Mouse (Mus musculus) adrenal gland, postnatal 0 days (tissue): ENCODE data around the gene Adcy1. TPM values are rescaled to one million over a fixed set of nuclear protein-coding genes. Genes with fewer than 3 reads are reported as not detected.

ENCODE experiments used
- polyA plus RNA-seq: library from polyadenylated mRNA; unstranded; fragments of >200 nt; fragmentation: Nextera tagmentation; extraction: Ambion mirVana; gene quantifications from 2 replicates; pipeline ENCODE4 v1.2.1, GENCODE M21; 2015

The Adcy1 gene
- 1.2 and 2.6 TPM in 2 replicates for polyA plus RNA-seq

DNA sequence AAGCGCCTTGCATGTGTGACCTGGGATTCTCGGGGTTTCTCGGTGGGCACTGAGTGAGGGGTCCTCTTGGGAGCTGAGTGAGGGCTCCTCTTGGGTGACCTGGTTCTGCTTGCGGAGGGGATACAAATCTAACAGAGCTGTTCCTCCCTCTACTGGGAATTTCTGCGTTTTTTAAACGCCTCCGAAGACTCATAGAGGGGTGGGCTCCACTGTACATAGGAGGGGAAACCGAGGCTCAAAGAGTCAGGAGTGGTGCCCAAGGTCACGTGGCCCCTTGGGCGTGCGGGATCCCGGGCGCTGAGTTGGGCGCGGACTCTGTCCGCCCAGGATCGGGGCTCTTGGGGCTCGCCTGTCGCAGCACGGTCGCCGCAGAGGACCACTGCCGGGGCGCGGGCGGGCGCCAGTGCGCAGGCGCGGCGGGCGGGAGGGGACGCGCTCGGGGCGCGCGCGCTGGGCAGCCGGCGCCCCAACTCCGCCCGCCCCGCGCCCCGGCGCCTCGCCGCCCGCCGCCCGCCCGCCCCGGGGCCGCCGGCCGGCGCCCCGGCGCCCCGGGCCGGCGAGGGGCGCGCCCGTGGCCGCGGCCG, at the start of gene Adcy1:
Adcy1 (plus strand) TSS at position 489 of the 584 bp plus-strand sequence.

DNA sequence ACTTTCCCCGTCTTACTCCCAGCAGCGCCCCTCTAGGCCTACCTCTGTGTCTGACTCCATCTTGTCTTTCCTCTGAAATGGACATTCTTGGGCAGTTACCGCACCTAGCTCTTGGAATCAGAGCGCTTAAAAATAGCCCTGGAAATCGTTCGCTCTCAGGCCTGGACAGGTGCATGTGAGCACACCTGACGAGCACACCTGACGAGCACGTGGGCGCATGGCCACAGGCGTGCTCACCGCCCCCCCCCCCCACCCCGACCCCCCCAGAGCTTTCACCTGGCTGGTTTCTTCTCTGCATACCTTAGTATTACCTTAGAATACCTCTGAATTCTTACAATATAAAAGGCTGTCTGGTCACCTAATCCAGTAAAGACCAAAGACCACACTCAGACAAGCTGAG, 125.2 kb downstream of the Adcy1 start, which contains the start of gene Gm11985:
Gm11985 (minus strand) TSS at position 101 of the 400 bp plus-strand sequence.

DNA sequence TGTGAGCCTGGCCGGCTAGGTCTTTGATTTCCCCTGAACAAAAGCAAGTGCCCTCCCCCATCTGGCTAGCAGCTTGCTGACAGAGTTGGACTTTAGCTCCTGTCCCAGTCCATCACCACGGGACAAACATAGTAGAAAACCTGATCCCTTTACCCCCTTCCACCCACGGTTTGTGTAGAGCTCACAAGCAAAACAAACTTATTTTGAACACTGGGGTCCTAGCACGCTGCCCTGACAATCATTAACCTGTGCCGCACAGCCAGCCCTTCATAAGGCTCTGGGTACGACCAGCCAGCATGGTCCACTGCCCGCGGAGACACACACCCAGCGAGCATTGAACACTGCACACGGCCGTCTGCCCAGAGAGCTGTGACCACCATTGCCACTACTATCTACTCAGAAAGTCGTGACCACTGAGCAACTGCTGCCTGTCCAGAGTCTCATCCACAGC, 134.2 kb downstream of the Adcy1 start, which contains the start of gene Igfbp1:
Igfbp1 (plus strand) TSS at position 292 of the 451 bp plus-strand sequence.

DNA sequence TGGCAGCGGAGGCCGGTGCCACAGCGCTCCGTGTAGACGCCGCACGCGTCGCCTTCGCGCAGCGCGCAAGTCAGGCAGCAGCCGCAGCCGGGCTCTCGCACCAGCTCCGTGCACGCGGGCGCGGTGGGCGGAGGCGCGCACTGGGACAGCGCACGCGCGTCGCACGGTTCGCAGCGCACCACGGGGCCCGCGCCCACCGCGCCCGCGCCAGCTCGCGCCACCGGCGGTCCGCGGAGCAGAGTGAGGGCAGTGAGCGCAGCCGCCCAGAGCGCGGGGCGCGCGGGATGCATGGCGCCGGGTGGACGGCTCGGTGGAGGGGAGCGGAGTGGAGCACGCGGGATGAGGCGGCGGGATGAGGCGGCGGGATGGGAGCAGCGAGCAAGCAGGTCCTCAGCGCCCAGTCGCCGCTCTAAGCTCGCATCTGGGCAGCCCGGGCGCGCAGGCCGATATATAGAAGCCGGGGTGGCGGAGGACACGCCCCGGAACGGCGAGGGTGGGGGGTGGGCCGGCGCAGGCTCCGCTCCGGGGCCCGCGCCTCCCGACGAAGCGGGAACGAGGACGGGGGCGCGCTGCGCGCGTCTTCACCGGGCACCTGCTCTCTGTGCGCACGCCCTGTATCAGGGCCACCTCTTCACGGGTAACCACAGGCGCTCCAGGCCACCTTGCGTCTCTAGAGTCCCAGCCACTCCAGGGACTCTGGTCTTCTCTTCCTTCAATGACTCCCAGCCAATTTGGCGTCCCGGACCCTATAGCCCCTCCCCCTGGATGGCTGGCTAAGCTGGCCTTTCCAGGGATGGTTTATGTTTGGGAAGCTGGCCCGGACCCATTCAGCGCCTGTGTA, 150.4 kb downstream of the Adcy1 start, which contains the start of gene Igfbp3:
Igfbp3 (minus strand) TSS at position 423 of the 841 bp plus-strand sequence.

Other genes starting within 250 kb of the Adcy1 start
- gene Gm11983, start 225.8 kb upstream of the Adcy1 start, polyA plus RNA-seq = not detected in 2 replicates
- gene Gm11985, start 125.1 kb downstream of the Adcy1 start, polyA plus RNA-seq = not detected in 2 replicates
- gene Igfbp1, start 134.3 kb downstream of the Adcy1 start, polyA plus RNA-seq = 51.9 and 71.1 TPM in 2 replicates
- gene Igfbp3, start 150.4 kb downstream of the Adcy1 start, polyA plus RNA-seq = 94.1 and 94.8 TPM in 2 replicates